Mouse (Mus musculus): ENCODE data around the gene Col6a6.

The Col6a6 gene

DNA sequence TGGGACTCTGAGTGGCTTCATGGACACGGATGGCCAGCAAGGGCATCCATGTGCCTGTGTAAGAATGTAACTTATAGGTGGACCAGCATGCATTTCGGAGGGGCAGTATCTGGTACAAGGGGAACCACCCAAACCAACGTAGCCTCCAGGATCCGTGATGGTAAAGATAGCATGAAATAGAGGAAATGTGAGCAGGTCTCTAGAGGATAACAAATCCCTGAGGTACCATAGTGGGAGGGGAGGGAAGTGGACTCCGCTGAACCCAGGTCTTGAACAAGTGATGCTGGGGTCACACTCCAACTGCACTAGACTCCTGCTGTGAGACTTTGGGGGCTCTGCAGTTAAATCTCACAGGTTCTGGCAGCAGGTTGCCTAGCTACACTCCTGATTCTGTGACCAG is 27.7 kb downstream of the Col6a6 start:
- no peak for DNase-seq (ENCODE audit: low read depth)

DNA sequence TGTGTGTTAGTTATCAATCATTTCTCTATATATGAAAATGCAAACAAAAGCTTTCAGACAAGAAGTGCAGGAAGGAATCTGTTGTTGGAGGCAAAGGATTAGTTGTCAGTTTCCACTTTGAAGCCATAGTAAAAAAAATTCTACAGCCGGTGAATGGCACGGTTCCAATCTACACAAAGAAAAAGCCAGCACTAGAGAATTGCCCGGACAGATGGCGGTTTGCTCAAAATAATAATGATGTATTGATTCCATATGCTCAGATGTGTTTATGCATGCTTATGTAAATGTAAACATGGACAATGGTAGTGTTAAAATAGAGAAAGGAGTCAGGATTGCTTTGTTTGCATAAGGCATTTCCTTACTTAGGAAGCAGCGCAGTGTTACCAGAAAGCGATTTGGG is 31.8 kb downstream of the Col6a6 start:
- no peak for DNase-seq (ENCODE audit: low read depth)

DNA sequence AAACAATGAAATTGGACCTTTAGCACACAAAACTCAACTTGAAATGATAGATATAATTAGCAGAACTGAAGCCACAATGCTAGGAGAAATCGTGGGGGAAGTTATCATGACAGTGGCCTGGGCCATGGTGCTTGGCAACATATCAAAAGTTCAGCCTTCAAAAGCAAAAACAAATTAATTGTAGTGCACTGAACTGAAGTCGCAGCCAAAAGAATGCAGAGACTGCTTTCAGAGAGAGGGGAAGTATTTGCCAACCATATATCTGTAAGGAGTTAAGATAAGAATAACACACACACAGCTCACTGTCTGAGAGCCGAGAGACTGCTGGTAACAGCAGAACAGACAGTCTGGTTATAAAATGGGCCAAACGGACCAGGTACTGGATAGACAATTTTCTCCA is 33.0 kb downstream of the Col6a6 start:
- DNase-seq (ENCODE audit: low read depth), result no peak

DNA sequence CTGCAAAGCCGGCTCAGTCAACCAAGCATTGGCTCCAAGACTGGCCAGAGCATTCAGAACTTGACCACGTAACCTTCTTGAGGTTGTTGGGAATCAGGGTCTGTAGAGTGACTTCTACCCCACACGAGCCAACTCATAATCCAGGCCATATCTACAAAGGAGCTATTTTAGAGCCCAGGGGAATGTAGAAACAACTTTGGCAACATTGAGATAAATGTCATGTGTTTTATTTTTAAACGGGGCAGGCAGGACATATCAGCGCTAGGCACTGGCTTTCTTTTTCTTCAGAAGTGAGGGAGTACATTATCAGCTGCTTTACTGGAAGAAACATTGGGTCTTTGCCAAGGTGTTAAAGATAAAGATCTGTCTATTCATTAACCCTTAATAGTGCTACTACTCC is 36.1 kb downstream of the Col6a6 start:
- DNase-seq (ENCODE audit: low read depth), result no peak

DNA sequence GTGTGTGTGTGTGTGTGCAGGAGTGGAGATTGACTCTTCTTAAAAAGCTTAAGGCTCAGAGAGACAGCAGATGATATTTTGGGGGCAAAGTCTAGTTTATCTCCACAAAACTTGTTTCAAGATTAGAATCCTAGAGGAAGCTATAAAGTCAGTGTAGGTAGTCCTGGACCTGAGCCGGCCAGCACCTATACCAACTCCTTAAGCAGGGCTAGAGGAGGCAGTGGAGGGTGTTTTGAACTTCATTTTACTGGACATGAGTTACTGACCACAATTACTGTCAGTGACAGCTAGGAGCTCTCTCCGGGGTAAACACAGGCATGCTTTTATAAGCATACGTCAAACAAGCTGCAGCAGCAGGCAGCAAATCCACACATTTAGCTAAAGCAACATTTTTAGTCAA is 39.8 kb downstream of the Col6a6 start:
- DNase-seq (ENCODE audit: low read depth), result no peak

DNA sequence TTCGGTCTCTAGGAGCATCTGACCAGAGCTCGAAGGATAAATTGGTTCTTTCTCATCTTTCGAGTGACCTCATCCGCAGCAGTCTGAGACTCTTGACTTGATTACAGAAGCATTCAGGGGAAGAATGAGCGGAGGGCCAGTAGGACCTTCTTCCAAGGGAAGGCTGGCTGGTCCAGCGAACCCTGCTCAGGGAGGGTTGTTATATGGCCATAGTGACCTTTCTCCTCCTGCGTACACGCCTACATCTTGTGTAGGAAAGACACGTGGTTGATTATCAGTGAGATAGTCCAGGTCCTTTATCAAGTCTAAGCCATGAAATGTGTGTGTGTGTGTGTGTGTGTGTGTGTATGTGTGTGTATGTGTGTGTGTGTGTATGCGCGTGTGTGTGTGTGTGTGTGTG is 40.2 kb downstream of the Col6a6 start:
- DNase-seq (ENCODE audit: low read depth), result no peak

DNA sequence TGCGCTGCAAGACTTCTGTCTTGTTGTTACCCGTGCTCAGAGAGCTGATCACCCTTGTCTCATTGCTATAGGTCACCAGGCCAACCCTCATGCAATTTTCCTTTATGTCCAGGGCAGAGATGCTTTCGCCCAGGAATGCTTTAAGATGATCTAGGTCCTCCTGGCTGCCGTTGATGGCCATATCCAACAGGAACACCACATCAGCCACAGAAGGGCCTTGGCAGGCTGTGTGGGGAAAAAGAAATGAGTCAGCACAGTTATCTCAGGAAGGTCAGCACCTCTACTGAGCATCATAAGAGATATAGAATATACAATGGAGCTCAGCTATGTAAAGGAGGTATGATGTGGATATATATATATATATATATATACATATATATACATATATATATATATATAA is 43.9 kb downstream of the Col6a6 start:
- DNase-seq (ENCODE audit: low read depth), result no peak

DNA sequence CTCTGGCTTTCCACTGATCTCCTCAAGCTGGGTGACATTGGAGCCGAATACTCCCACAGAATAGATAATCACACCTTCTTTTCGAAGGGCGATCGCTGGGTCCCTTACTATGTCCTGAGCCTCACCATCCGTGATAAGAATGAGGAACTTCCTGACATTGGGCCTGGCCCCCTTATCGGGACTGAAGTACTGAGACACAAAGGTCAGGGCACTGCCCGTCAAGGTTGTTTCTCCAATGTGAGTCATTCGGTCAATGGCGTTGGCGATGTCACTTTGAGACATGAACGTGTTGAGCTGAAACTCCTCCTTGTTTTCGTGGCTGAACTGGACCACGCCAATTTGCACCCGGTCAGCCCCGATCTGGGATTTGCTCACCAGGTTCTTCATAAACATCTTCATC is 47.3 kb downstream of the Col6a6 start:
- no peak for DNase-seq (ENCODE audit: low read depth)

DNA sequence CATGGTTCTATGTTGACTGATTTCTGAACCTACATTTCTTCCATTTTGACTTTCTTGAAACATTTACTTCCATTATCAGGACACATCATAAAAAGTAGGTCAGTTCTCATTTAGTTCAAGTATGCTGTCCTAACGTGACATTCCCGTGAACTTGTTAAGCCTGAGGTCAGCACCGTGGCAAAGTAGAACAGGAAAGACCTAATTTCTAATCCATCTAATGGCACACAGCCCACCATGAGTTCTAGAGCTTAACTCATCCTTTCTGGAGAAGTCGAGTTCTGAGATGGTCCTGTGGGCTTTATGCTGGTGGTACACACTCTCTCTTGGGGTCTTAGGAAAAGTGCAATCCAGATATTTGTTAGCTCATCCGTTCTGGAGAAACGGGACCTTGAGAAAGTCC is 49.2 kb downstream of the Col6a6 start:
- no peak for DNase-seq (ENCODE audit: low read depth)

DNA sequence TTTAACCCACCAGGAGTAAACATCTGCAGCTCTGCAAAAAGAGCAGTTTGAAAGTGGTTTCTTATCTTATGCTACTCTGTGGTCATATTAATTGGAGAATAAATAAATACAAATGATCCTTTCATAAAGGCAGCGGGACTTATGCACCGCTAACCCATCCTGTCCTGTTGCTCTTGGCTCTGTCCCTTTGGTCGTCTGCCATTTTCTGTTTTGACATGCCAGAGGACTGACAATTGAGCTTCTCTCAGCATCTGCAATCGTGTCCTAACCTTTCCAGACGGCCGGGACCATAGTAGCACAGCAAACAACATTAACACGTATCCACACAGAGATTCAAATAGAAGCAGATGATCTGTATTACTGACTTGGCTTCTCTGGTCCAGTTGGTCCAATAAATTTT is 53.1 kb downstream of the Col6a6 start:
- no peak for DNase-seq (ENCODE audit: low read depth)

DNA sequence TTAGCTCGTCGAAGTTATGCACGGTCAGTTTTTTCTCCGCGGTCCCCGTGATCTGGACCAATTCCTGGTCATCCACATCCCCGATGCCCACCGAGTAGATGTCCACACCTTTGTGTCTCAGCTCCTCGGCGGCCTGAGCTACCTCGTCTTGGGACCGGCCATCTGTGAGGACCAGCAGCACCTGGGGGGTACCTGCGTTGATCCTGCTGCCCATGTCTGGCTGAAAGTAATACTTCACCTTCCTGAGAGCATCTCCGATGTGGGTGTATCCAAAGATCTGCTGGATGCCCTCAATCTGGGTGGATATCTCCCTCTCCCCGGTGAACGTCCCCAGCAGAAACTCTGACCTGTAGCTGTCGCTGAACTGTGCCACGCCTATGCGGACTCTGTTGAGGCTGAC is 53.6 kb downstream of the Col6a6 start:
- DNase-seq (ENCODE audit: low read depth), result no peak

DNA sequence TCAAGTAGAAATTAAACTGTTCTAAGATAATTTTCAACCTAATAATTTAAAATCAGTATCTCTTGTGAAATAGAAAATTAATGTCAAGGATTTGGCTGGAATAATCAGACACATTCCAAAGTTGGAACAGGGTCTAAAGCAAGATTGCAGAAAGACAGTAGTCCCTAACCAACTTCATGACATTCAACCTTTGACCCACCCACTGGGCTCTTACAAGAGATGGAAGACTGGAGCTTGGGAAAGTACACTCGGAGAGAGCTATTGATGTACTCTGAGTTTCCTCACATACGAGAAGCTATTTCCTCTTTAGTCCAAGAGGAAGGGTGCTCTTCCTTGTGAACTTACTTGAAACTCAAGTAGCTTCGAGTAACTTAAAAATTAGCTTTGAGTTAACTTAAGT is 56.6 kb downstream of the Col6a6 start:
- DNase-seq (ENCODE audit: low read depth), result no peak

DNA sequence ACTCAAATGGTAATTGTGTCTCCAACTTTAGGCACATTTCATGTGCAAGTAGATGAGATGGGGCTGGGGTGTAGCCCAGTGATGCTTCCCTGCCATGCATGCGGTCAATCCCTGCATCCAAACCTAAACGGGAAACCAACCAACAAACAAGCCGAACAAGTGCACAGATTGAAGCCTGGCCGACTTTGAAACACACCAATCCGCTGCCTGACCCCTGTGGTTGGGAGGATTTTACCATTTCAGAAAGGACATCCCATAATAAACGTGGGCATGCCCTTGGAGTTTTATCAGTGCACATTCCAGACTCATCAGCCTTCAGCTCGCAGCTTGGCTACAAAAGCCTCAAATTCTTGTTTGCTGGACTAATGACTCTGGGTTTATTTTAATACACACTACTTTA is 57.3 kb downstream of the Col6a6 start:
- no peak for DNase-seq (ENCODE audit: low read depth)

DNA sequence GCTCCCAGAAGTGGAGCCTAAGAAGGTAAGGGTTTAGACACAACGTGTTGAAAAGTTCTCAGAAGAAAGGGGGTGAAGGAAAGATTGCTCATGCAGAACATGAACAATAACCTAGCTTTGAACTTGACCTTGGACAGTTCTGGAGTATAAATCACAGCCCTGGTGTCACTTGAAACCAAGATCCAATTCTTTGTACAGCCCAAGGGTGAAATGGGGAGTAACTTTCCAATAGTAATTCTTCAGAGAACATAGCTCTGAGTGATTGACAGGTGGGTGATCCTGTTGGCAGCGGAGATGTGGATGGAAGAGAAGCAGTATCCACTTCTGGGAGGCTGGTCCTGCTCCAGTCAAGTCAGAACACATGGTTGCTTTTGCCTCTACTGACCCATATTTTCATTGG is 62.1 kb downstream of the Col6a6 start:
- DNase-seq (ENCODE audit: low read depth), result no peak

DNA sequence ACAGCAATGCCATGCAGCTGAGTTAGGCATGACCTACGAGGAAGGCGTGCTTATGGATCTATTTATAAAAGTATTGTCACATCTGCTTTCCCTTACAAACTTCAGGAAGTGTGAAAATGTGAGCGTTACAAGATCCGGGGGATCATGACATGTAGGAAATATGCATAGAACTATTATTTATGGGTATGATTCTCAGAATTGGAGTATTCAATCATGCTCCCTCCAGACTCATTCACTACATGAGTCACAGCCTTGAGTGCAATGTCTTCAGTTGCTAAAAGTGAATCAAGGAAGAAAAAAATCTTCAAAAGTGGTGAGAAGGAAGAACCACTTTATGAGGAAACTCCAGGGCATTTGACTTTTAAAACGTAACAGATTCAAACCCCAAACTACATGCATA is 63.3 kb downstream of the Col6a6 start:
- DNase-seq (ENCODE audit: low read depth), result no peak

DNA sequence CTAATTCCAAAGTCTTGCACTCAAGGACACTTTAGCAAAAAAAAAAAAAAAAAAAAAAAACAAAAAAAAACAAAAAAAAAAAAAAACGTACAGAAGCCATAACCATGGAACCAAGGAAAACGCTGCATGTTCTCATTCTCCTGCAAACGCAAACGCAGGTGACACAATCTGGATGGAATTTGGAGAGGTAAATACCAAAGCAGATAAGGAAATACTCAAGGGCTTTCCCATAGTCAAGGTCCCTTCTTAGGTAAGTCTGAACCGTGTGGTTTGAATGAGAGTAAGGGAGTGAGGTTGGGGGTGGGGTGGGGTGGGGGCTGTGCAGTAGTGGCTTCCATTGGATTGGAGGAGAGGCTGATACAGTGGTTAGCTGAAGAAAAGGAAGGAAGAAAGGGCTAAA is 63.8 kb downstream of the Col6a6 start:
- no peak for DNase-seq (ENCODE audit: low read depth)

DNA sequence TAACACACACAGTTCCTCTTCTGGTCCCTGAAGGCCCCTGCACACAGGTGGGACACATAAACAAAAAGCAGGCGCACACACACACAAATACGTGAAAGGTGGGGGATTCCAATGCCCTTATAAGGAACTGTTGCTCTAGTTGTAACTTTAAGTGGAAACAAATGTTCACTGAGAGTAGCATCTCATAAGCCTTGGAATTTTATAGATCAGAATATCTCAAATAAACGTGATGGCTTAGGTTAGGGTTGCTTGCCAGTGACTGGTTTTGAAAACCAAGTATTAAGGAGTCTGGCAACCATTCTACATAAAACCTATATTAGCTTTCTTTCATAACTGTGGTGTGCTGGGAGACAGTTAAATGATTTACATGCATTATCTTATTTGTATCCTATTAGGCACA is 64.3 kb downstream of the Col6a6 start:
- DNase-seq (ENCODE audit: low read depth), result no peak

DNA sequence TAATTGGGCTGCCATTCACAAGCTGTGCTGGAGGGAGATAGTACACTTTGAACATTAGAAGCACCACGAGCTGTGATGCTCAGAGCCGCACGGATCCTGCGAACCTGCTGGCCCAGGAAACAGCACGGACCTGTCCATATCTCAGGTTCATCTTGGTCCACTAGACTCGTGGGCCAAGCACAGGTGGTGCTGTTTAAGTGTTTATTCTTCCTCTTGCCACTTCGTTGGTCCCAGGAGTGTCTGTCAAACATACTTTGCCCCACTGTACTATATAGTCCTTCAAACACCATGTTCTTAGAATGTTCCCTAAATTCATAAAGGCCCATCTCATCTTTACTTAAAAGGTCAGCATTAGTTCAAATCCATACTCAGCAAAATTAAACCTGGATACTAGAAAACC is 65.7 kb downstream of the Col6a6 start:
- DNase-seq (ENCODE audit: low read depth), result no peak

DNA sequence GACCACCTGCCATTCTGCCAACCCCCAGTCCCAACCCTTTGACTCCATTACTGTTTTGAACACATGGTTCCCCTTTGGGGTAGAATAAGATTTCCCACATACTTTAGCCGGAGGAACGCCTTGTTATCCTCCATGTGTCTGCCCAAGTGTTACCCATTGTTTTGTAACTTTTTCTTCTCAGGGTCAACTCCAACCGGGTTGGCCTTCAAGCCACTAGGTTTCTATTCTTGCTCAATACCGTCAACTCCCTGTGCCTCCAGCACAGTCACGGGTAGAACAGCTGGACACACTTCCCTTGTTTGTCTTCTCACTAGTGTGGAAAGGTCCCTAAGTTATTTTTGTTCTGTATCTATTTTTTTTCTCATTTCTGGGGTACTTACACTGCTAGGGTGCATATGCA is 69.1 kb downstream of the Col6a6 start:
- no peak for DNase-seq (ENCODE audit: low read depth)

DNA sequence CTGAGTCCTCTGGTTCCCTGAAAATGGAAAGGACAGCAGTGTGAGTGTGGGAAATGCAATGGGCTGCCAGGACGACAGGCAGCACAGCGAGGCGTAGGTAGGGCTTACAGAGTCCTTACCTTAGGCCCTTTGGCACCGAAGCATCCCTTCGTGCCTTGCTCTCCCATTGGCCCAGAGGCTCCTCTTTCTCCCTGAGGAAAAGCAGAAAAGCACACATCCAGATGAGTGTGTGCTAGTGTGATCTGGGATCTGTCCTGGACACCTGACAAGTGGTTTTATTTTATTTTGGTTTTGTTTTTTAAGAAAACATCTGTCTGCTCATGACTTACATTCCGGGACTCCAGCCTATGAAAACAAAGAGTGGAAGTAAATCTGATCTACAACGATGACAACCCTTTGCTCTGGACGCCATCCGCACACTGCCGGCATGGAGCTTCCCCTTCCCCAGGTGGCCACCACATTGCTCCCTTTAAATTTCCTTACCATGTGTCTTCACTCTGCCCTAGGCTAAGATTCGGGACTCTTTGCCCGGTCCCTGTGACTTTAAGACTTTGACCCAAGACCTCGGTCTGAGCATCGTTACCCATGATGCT is 69.7 kb downstream of the Col6a6 start:
- DNase-seq (ENCODE audit: low read depth), result no peak

DNA sequence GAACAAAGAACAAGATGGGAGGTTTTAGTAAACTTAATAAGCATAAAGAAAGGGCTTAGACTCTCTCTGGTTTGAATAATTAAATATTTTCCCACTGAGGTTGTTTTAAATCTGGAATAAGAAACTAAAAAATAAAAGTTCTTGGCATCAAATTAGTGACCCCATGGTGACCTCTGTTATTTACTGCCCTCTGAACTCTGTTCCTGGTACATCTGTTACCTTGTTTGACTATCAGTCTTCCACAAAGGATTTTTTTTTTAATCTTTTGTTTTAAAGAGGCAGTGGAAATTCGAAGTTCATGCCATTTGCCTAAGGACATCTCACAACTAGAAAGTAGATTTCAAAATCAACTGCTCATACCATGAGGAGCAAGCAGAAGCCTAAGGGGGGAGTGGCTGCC is 73.7 kb downstream of the Col6a6 start:
- no peak for DNase-seq (ENCODE audit: low read depth)

DNA sequence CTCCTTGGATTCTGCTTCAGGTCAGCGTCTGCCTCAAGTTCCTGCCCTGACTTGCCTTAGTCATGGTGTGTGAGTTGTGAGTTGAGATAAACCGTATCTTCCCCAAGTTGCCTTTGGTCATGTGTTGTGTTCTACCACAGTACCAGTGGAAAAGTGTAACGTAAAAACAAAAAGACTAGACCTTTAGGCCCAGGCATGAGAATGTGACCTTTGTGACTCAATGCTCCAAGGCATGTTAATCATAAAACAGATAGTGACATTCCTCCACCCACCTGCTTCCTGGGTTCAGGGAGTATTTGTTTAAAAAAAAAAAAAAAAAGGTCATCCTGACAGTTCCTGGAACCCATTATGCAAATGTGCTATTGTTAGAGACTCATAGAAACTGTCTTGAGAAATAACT is 82.1 kb downstream of the Col6a6 start:
- no peak for DNase-seq (ENCODE audit: low read depth)

DNA sequence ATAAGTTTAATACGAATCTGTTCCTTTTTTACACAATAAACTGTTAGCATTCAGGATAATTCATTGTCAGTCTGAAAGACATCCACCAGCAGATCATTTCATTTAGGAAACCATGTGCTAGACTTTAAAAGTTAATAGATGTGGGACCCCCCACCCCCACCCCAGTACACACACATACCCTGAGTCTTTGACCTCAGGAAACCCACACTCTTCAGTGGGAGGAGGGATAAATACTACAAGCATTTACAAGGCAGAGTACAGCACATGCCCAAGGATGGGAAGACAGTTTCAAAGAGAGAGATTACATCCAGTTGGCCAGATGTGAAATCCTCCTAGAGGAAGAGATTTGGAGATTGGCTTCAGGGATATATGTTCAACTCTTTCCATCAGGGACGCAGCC is 87.5 kb downstream of the Col6a6 start:
- DNase-seq (ENCODE audit: low read depth), result no peak

DNA sequence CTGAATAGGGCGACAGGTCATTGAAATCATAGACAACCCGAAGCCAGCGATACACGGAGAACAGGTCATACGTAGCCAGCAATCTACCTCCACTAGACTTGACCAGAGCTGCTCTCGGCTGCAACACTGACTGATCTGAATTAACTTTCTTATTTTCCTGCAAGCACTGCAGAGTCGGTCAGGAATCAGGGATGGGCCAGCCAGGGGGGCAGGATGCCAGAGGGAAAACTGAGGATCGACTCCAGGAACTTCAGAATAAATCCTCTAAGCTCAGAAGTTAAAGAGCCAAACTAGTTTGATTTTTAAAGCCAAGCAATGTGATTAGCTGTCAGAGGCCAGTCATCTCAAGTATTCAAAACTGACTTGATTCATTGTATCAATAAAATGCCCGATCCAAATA is 88.5 kb downstream of the Col6a6 start:
- DNase-seq (ENCODE audit: low read depth), result no peak

DNA sequence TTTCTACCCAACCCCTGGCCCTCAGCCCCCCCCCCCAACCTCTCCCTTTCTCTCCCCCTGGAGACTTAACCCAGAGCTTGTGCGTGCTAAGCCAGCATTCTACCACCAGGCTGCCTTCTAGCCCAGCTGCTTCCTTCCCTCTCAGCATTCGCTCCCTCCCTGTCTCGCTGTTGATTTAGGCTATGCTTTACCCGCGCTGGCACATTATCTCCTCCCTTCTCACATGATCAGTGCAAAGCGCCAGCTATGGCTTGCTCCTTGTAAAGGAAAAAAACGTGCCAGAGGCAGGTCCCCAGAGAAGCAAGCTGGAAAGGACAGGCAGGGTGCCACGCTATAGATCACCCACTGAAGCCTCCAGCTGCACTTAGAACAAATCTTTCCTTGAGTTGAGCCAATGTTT is 90.5 kb downstream of the Col6a6 start:
- no peak for DNase-seq (ENCODE audit: low read depth)

Data from naive thymus-derived CD4-positive, alpha-beta T cell, adult 2 months (primary cell).